Mouse (Mus musculus) 416B (cell line): ENCODE data around the gene Rptor.

Experiments used
- DNase-seq: peaks from one replicate; pipeline ENCODE4 v3.0.0; 2011; ENCODE audit warnings: low read depth

Rptor gene

DNA sequence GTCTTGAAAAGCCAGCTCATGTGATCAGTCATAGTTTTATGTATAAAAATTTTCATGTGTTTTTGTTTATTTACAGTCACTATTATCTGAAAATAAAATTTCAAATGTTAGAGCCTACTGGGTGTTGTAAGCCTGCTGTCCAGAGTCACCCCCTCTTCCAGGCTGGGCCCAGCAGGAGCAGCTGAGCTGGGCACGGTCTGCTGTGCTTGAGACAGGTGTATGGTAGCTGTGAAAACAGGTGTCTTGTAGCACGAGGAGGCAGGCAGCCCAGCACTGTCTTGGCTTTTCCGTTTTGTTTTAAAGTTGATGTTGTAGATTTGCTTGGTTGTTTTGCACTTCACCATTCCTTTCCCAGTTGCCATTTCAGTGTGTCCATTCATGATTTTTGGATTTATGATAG, 87.2 kb downstream of the Rptor start:
- DNase-seq: no peak

DNA sequence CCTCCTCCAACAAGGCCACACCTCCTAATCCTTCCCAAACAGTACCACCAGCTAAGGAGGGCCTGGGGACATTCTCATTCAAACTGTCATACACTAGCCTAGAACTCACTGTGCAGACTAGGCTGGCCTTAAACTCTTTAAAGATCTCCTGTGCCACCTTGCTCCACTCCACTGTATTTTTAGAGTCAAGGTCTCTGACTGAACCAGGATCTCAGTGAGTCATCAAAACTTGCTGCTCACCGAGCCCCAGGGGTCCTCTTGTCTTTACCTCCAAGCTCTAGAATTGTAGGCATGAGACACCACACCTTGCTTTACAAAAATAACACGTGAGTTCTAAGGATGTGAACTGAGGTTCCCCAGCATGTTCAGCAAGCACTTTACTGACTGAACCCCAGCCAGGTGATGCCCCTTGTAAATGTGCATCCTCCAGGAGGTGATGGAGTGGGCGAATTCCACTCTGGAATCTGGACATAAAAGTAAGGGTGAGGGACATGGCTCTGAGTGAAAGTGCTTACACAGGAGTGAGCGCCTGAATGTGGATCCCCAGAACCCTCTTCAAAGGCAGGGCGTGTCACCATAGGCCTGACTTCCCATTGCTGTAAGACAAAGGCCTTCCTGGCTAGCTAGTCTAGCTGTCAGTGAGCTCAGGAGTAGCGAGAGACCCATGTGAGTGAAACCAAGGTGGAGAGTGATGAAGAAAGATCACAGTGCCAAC, 89.6 kb downstream of the Rptor start:
- no peak for DNase-seq

DNA sequence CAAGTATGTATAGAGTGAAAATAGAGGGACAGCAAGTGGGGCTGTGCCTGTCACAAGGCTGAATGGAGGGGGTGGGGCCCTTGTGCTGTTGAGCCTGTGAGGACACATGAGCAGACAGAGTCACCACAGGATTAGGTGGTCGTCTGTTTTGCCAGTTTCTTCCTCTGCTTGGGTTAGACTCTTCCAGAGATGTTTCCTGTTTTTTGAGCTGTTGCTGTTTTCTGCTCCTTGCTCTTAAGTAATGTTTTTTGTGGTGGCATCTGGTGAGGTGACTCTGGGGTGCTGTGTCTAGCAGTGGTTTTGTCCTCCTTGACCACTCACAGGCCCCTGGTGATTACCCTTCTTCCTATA, 90.2 kb downstream of the Rptor start:
- peak; percentile 66 for DNase-seq

DNA sequence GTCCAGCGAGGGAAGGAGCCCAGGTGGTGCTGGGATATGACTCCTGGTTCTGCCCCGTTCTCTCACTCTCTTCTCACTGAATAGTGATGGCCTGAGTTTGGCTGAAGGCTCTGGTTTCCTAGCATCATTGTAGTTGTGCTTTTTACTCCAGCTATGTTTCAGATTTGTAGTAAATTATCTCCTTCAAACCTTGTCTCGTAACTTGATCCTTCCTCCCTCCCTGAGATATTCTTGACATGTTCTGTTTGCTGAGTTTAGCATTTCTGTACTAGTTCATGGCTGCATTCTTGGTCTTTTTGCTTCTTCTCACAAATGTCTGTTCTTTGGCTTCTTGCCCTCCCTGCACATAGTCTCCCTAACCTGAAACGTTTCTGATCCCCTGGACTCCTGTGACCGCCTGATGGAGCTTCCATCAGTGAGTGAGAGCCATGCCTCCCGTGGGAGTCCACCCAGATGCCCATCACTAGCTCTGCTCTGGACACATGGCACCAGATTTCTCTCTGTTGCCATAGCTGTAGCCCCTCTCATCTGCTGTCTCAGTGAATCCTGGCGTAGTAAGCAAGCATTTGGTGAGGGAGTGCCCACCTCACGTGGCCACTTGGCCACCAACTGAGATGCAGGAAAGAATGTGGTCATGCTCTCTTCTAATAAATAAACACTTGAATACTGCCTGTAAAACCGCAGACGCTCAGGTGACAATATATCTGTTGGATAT, 91.6 kb downstream of the Rptor start:
- DNase-seq: no peak

DNA sequence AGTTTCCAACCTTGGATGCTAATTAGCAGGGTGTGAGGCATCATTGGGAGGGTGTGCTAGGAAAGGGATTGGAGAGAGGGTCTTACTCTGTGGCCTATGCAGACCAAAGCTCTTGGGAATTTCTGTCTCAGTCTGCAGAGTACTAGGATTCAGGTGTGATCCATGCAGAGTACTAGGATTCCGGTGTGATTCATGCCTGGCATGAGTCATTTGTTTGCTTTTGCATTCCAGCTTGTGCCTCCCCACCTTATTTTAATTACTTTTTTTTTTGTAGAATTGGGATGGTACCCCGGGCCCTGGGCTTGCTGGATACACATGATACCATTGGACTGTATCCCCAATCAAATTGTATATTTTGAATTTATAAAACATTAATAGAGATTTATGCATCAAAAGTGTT, 93.7 kb downstream of the Rptor start:
- DNase-seq: no peak

DNA sequence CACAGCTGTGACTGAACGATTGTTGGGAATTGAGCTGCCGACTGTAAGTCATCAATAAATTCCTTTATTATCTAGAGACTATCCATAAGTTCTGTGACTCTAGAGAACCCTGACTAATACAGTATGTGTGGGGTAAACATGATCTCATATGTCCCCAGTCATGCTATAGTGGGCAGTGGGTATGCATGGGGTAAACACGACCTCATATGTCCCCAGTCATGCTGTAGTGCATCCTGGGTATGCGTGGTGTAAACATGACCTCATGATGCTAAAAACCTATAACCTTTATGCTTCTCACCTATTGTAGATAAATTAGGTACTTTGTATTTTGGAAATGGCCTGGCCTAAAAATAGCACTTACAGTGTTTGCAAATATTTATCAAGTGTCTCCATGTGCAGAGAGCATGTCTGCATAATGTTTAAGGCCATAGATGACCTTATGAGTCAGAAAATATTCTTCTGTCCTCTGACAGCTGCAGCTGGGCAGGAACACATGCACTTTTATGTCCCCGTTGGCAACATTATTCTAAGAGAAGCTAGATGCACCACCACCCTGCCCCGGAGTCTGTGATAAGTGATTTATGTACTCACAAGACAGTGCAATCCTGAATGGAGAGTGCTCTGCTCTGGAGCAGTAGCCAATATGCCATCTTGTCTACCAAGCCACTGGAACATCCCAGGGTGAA, 102.8 kb downstream of the Rptor start:
- DNase-seq: no peak

DNA sequence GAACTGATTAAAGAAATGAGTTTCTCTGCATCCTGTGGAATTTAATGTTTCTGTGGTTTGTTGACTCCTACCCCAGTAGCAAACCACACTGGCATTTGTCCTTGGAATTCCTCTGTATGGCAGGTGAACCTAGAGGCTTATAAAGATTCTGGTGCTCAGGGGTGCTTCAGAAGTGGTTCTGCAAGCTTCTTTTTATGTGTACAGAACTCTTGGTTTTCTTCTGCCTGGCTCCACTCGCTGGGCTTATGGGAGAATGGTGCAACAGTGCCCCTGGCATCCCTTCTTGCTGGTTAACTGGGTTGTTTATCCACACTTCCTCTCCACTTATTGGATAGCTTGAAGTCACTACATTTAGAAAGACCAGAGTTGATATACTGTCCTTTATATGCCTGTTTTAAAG, 104.6 kb downstream of the Rptor start:
- no peak for DNase-seq

DNA sequence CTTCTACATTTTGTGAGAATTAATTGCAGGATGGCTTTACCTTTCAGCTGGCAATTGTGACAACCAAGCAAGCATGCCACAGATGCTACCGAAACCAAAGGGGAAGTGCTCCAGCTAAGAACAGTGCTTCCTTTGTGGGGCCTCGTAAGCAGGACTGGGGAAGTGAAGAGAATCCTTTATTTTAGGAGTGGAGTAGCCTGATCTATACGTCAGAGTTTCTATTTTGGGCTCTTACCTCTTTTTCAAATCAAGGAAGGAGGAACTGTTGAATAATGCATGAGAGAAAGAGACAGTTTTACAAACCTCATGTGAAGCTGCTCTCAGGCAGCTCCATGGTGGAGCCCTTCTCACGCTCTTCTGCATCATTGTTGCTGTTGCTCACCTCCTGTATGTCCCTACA, 106.5 kb downstream of the Rptor start:
- DNase-seq: peak; percentile 63

DNA sequence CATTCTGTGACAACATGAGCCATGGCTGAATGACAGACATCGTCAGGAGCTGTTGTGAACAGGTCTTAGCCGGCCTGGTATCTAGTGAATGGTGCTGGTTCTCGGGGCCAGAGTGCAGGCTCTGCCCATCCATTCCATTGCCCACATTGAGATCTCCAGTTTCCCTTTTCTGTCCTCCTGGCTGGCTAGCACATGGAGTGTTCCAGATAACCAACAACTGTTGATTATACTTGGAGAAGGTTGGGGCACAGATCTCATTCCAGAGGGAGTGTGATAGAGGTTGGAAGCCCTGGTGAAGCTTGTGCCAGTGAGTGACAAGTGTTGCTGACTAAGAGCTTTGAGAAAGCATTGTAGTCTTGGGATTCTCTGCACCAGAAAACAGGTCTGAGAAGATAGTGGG, 107.6 kb downstream of the Rptor start:
- no peak for DNase-seq

DNA sequence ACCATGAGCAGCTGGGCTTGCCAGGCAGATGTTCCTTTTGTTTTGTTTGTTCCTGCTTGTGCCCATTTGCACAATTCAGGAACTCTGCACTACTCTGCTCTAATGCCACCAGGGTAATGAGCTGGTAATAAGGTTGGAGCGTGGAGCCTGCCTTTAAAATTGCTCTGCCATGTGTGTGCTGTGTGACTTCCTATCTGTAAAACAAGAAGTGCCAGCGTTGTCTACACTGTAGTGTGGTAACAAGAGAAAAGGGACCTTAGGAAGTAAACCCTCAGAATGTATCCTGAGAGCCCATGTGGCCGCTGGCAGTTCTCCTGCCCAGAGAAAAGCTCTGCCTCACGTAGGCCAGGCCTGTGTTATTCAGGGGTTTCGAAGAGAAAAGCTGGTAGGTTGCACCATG, 108.1 kb downstream of the Rptor start:
- DNase-seq: no peak

DNA sequence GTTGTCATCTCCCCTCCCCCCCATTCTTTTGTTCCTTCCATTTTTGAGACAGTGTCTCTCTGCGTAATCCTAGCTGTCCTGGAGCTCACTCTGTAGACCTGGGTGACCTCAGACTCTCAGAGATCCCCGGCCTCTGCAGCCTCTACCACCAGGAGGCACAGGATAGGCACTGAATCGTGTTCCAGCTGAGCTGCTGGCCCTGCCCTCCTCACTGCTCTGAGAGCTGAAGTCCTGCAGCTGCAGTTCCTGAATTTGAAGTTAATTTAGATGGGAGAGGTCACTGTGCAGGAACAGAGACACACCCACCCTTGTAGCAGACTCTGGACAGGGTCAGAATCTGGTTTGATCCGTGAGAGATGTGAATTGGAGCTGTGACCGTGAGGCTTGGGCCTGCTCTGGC, 112.7 kb downstream of the Rptor start:
- DNase-seq: no peak

DNA sequence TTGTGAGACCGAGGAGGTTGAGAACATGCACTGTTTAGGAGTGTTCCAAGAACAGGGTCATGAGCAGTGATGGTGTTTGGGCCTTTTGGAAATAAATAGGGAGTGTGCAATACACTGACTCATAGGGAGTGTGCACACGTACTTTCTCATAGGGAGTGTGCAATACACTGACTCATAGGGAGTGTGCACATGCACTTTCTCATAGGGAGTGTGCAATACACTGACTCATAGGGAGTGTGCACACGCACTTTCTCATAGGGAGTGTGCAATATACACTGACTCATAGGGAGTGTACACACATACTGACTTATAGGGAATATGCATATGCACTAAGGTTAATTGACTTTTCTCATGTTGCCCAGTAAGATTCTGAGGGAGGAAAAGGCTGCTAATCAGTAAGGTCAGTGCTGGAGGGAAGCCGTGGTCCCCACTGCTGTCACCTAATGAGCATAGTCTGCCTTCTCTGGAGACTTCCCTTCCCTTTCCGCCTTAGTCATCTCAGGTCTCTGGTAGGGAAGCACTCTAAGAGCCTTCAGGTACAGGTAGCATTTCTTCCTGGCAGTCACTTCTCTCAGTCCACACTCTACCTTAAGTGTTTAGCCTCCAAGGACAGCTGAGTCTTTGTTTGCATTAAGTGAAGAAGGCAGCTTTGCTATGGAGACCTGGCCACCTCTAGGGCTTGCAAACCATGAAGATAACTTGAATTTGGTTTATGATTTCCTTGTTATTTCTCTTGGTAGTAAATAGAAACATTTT, 113.3 kb downstream of the Rptor start:
- peak; percentile 68 for DNase-seq

DNA sequence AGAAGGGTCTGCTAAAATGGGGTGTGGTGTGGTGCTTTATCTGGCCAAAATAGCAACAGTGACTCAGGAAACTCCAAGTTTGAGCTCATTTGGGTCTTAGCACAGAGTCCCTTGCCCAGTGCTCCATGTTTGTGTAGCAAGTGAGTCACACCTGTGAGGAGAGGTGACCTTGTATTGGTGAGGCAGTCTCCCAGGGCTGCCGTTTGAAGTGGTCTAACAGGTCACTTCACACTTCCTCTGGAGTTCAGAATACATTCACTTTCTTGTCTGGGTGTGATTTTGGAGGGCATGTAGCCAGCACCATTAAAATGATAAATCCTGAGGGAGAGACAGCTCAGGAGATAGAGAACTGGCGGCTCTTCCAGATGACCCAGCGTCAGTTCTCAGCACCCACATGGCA, 115.4 kb downstream of the Rptor start:
- DNase-seq: no peak

DNA sequence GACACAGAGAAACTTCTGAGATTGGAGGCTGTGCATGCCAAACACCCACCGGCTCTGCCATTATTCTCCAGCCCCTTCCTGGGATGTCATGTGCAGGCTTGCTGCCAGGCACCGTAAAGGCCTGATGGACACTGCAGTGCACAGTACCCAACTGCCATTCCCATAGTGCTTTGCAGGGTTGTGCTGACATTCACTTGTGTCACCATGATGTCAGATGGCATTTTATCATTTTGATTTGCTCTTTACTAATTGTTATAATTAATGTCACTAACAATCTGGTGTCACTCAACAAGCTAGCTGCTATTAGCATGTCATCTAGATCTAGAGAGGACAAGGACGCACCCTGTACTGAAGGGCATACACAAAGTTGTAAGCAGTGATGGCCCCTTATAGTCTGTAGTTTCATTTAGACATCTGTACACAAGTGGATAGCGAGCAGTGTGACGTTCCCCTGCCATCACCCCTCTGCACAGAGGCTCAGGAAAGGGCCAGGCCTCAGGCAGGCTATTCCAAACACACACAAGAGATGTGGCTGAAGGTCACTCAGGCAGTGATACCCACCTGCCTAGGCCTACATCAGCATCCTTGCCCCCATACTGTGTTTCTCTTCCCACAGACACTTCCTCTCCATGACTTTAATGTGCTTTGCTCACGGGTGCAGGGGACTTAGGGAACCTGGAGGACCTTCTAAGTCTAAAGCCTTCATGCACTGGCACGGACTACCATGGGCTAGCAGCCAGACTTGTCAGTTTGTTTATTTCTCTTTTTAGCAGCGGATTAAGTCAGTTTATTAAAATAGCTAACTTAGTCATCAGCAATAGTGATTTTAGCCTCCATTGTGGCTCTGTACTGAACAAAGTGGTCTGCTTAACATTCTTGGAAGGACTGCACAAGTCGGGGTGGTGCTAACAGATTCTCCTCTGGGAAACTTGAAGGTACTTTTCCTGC, 117.7 kb downstream of the Rptor start:
- DNase-seq: no peak

DNA sequence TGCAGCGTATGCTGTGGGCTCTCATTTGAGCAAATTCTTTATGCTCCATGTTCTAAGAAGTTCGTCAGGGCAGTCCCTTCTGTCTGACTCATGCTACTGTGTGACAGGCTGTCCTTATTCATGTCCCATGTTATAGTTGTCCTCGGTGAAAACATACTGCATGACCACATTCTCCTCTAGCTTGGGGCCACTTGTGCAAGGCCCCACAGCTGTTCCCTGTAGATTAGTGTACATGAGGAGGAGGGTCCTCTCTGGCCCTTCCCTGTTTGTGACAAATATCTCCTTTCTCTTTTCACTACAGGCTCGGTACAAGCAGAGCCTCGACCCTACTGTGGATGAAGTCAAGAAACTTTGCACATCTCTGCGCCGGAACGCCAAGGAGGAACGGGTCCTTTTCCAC, 122.0 kb downstream of the Rptor start:
- DNase-seq: peak; percentile 24

DNA sequence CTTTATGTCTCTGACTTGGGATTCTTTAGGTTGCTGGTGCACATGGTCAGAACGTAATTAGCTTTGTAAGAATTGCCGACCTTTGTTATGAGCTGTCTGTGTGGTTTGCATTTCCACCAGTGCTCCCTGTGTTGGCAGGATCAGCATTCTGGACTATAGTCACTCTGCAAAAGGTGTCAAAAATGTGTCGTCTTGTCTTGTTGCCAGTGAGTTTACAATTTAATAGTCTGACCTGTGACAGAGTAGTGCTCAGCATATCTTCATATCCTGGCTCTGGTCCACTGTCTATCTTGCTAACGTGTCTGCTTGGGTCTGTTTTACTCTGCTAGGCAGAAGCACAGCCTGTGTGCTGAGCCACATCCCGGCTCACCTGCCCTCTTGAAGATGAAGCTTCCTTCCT, 128.7 kb downstream of the Rptor start:
- DNase-seq: no peak

DNA sequence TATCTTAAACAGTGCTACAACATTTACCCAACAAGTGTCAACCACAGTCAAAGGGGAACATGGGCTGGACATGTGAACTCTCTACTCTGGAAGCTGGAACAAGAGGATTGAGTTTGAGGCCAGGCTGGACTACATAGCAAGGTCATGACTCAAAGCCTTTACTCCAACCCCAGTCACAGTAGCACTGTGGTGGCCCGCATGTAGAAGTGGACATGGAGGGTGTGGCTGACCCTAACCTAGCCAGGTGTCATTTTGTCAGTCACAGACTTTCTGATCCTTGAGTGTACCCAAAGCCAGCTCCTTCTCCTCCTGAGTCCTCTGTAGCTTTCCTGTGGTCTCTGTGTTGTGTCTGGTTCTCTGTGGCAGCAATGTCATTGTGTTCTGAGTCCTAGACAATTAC, 129.7 kb downstream of the Rptor start:
- DNase-seq: no peak

DNA sequence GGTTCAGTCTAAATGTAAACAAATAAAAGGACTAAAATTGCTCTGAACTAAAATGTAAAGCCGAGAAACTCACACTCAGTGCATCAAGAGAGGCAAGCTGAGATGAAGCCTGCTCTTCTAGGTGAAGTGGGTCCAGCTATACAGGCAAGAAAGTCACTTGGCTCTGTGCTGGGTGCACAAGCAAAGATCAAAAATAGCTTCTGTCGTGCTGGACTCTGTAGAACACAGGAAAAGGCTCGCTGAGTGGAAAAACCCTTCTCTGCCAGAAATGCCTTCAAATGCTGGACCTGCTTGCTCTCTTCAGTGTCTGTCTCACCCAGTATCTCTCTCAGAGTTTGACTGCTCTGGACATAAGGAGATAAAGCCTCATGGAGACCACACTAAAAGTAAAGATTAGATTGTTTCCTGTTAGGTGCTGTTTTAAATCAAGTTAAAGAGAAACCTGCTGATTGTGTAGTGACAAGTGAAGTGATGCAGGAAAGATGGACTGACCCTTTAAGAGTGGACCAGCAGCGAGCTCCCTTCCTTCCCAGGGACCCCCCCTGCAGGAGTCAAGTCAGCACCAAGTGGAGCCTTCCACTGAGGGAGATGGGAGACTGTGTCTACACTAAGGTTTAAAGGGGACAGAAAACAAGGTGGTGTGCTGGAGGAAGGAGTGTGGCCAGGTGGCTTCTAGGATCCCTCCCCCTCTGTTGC, 130.4 kb downstream of the Rptor start:
- DNase-seq: no peak

DNA sequence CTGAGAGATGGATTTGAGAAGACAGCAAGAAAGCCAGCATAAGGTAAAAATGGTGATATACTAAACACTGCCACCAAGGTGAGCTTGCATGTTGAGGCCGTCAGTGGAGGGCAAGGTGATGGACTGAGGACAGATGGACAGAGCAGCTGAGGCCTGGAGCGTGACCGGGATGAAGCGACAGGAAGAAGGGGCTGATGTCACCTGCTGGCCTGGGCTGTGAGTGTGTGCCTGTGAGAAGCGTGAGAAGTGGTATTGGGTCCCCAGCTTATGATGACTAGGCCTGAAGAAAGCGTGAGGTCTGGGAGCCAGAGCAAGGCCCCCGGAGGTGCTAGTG, 130.9 kb downstream of the Rptor start:
- no peak for DNase-seq

DNA sequence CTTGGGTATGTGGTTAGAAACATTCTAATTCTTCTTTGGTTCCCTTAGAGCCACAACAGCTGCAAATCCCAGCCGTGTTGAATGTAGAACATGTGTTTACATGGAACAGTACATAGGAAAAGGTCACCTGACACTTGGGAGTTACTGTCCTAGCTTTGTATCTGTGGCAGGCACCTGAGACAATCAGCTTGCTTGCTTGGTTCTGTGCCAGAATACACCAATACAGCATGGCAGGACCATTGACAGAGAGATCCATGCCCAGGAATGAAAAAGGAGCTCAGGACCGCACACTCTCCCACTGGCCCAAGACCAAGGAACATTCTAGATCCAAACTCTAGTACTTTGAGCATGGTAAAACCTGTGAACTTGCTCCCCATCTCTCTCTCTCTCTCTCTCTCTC, 132.4 kb downstream of the Rptor start:
- DNase-seq: no peak
